Mouse (Mus musculus): ENCODE measurements around the gene Copz2. TPM values are rescaled to one million over a fixed set of nuclear protein-coding genes. Genes with fewer than 3 reads are reported as not detected.
"Not testable (repeated sequence)": the region's sequence is repeated elsewhere in the genome, so short reads cannot be mapped to it uniquely, and the experiment has no call there.

The Copz2 gene
- polyA plus RNA-seq, 1 experiment from 2014 or later: 20.0 TPM

DNA sequence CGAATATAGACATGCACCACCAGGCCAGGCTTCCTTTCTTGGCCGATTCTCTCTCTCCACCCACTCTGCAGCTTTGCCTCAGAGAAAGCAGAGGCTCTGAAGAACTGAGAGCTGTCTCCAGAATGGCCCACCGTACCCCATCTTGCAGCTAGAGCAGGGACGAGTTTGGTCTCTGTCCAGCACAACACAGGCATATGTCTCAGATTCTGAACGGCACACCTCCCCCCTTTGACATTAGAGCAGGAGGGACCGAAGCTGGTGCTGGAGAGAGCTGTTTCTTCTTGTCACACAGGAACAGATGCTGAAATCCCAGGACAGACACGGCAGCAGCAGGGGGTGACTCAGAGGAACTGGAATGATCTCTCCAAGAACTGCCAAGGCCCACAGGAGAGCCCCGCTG lies 9.4 kb upstream of the Copz2 start:
- Histone ChIP-seq H3K27me3 (peaks cover 10% of the 10 kb centered on the region; the same call in 1 of the 2 replicates), H3K9me3 (replicated peaks) (no peaks in the 10 kb centered on the region), H3K9ac (no peak overlapping the region), H3K4me2 (no peak overlapping the region), H3K27ac (no peak overlapping the region), H3K4me3 (replicated peaks) (no peak overlapping the region), H3K36me3 (no peaks in the 10 kb centered on the region), H3K4me1 (replicated peaks) (0 out of 2 replicates have a peak, but pooled peaks cover 4% of the 10 kb centered on the region)
- ATAC-seq (ENCODE audit: low read depth) (no peak), DNase-seq (no peak)
- WGBS (ENCODE audit: insufficient replicate concordance): 51% methylated on average over 8 of the region's 8 CpGs

DNA sequence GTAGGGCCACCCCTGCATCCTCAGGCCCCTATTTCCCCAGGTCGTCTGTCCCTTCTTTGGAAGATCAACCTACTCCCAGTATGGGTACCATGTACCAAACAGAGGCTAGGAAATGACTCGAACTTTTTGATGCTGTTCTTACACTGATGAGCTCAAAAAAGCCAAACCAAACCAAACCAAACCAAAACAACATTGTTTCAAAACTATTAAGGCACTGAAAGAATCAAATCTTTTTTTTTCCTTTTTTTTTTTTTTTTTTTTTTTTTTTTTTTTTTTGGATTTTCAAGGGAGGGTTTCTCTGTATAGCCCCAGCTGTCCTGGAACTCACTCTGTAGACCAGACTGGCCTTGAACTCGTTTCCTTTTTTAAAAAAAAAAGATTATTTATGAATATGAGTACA lies 6.0 kb upstream of the Copz2 start:
- H3K4me2 ChIP-seq: no peak overlapping the region
- H3K4me1 ChIP-seq (replicated peaks): no peaks in the 10 kb centered on the region
- H3K36me3 ChIP-seq: no peaks in the 10 kb centered on the region
- no peaks in the 10 kb centered on the region for H3K9me3 ChIP-seq (replicated peaks)
- H3K27me3 ChIP-seq: peaks cover 9% of the 10 kb centered on the region; the same call in 1 of the 2 replicates
- no peak overlapping the region for H3K4me3 ChIP-seq (replicated peaks)
- no peak for ATAC-seq (ENCODE audit: low read depth)
- DNase-seq: no peak
- WGBS (ENCODE audit: insufficient replicate concordance): 39% methylated on average over 3 of the region's 3 CpGs
- H3K9ac ChIP-seq: no peak overlapping the region
- H3K27ac ChIP-seq: no peak overlapping the region

DNA sequence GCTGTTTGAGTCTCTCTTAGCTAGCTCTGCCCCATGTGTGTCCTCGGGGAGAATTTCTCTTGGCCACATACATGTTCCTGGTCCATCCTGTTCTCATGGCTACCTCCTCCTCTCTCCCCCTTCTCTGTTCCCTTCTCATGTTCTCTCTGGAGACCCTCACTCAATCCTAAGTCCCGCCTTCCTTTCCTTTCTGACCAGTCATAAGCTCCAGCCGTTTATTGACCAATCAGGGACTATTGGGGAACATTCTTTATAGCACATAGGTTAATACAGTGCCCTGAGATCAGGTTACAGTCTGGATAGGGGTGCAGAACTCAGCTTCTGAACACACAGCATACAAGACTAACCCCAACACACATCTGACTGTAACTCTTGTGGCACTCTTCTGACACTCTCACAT lies 2.4 kb upstream of the Copz2 start:
- H3K9ac ChIP-seq: no peak overlapping the region
- peaks cover 15% of the 10 kb centered on the region for H3K4me1 ChIP-seq (replicated peaks)
- no peaks in the 10 kb centered on the region for H3K9me3 ChIP-seq (replicated peaks)
- WGBS (ENCODE audit: insufficient replicate concordance): 44% methylated on average over 3 of the region's 3 CpGs
- ATAC-seq (ENCODE audit: low read depth): no peak
- no peak overlapping the region for H3K27ac ChIP-seq
- H3K4me2 ChIP-seq: no peak overlapping the region
- no peak overlapping the region for H3K4me3 ChIP-seq (replicated peaks)
- H3K36me3 ChIP-seq: no peaks in the 10 kb centered on the region
- DNase-seq: no peak
- H3K27me3 ChIP-seq: peaks cover 26% of the 10 kb centered on the region

DNA sequence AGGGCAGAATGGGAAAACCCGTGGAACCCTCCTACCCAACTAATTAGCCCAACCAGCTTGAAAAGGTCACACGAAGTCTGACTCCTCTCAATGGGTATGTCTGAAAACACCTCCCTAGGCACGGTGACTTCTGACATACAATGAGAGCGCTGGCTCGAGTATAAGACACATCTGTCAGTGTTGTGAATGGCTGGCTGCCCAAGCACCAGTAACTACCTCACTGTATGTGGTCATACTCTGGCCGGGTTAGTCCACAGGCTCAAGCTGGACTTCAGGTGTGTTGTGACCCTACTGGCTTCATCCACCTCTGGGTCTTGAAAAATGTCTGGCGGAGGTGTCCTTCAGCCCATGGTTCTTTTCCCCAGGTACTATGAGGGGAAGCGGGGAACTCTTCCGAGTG lies 976 bp upstream of the Copz2 start:
- Histone ChIP-seq H3K27ac (no peak overlapping the region), H3K9ac (no peak overlapping the region), H3K9me3 (replicated peaks) (no peaks in the 10 kb centered on the region), H3K4me3 (replicated peaks) (no peak overlapping the region), H3K4me1 (replicated peaks) (peaks cover 15% of the 10 kb centered on the region), H3K4me2 (no peak overlapping the region), H3K36me3 (no peaks in the 10 kb centered on the region), H3K27me3 (peaks cover 28% of the 10 kb centered on the region)
- 65% methylated on average over 9 of the region's 9 CpGs for WGBS (ENCODE audit: insufficient replicate concordance)
- no peak for ATAC-seq (ENCODE audit: low read depth)
- DNase-seq: no peak

DNA sequence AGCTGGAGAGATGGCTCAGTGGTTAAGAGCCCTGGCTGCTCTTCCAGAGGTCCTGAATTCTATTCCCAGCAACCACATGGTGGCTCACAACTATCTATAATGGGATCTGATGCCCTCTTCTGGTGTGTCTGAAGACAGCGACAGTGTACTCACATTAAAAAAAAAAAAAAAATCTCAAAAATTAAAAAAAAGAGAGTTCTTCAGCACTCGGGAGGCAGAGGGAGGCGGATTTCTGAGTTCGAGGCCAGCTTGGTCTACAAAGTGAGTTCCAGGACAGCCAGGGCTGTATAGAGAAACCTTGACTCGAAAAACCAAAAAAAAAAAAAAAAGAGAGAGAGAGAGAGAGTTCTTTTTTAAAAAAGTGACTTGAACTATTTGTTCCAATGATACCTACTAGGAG lies 525 bp upstream of the Copz2 start:
- WGBS (ENCODE audit: insufficient replicate concordance): 46% methylated on average over 5 of the region's 5 CpGs

DNA sequence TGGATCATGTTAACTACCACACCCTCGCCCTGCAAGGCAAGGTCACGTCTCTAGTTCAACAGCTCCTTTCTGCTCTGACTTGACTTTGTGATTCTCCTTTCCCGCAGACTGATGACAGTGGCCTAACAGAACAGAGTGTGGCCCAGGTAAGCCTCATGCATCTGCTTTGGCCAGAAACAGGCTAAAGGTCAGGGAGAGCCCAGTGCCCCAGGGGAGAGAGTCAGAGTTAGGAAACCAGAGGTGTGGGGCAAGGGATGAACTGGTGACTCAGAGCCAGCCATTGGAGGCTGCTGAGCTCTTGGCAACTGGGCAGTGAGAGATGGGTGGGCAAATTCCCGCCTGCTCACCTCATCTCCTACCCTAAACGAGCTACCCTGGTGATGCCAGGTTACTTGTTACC lies 7.8 kb downstream of the Copz2 start:
- no peak overlapping the region for H3K4me2 ChIP-seq
- H3K27me3 ChIP-seq: peaks cover 3% of the 10 kb centered on the region; the same call in 1 of the 2 replicates
- peaks cover 15% of the 10 kb centered on the region for H3K4me1 ChIP-seq (replicated peaks)
- no peak overlapping the region for H3K4me3 ChIP-seq (replicated peaks)
- no peak overlapping the region for H3K27ac ChIP-seq
- ATAC-seq (ENCODE audit: low read depth) (no peak), DNase-seq (no peak)
- no peaks in the 10 kb centered on the region for H3K36me3 ChIP-seq
- no peaks in the 10 kb centered on the region for H3K9me3 ChIP-seq (replicated peaks)
- no peak overlapping the region for H3K9ac ChIP-seq
- 68% methylated on average over 5 of the region's 5 CpGs for WGBS (ENCODE audit: insufficient replicate concordance)

More for the DNA sequence above, 525 bp upstream of the Copz2 start:
- Histone ChIP-seq H3K4me3 (replicated peaks) (peak overlapping the region; percentile 63; the same call in 1 of the 2 replicates), H3K4me1 (replicated peaks) (peaks cover 15% of the 10 kb centered on the region), H3K27me3 (peaks cover 28% of the 10 kb centered on the region), H3K4me2 (peak overlapping the region; percentile 71)
- not testable (repeated sequence) for H3K27ac ChIP-seq; ATAC-seq (ENCODE audit: low read depth); H3K9me3 ChIP-seq (replicated peaks); DNase-seq; H3K36me3 ChIP-seq; H3K9ac ChIP-seq

DNA sequence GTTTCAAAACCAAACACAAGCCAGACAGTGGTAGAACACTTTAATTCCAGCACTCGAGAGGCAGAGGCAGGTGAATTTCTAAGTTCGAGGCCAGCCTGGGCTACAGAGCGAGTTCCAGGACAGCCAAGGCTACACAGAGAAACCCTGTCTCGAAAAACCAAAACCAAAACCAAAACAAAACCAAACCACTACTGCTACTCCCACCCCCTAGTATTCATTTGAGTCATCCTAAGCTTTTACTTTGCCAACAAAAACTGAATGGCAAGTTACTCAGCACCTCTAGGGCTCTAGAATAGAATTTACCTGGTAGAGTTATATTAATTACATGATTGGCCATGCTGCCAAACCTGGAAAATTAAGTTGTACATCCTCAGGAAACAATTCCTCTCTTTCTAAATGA lies 10.0 kb downstream of the Copz2 start:
- H3K27ac ChIP-seq: no peak overlapping the region
- peaks cover 15% of the 10 kb centered on the region for H3K4me1 ChIP-seq (replicated peaks)
- ATAC-seq (ENCODE audit: low read depth) (no peak), DNase-seq (no peak)
- H3K9me3 ChIP-seq (replicated peaks): no peaks in the 10 kb centered on the region
- no peak overlapping the region for H3K9ac ChIP-seq
- 67% methylated on average over 4 of the region's 4 CpGs for WGBS (ENCODE audit: insufficient replicate concordance)
- H3K36me3 ChIP-seq: no peaks in the 10 kb centered on the region
- H3K4me2 ChIP-seq: no peak overlapping the region
- peaks cover 20% of the 10 kb centered on the region for H3K27me3 ChIP-seq
- no peak overlapping the region for H3K4me3 ChIP-seq (replicated peaks)

DNA sequence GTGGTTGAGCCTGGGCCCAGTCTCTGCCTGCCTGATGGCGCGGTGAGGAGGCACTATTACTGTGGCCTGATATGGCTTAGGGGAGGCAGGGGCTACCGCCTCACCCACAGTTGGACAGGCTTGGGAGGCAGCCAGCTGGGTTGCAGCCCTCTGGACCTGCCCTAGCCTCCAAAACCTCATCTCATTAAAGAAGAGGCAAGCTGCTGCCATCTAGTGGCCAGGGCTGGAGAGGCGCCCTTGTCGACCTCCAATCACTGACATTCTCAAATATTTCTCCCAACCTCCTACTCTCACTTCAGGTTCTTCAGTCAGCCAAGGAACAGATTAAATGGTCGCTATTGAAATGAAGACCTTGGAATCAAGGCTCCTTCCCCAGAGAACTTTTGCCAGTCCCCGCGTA lies 10.9 kb downstream of the Copz2 start:
- H3K4me1 ChIP-seq (replicated peaks): peaks cover 15% of the 10 kb centered on the region
- H3K27me3 ChIP-seq: peaks cover 20% of the 10 kb centered on the region
- DNase-seq: peak; percentile 56
- ATAC-seq (ENCODE audit: low read depth): 0 out of 2 replicates have a peak, but pooled peaks have one; percentile 34
- H3K4me2 ChIP-seq: no peak overlapping the region
- no peak overlapping the region for H3K9ac ChIP-seq
- H3K4me3 ChIP-seq (replicated peaks): no peak overlapping the region
- no peak overlapping the region for H3K27ac ChIP-seq
- WGBS (ENCODE audit: insufficient replicate concordance): 10% methylated on average over 8 of the region's 8 CpGs
- no peaks in the 10 kb centered on the region for H3K9me3 ChIP-seq (replicated peaks)
- H3K36me3 ChIP-seq: no peaks in the 10 kb centered on the region

DNA sequence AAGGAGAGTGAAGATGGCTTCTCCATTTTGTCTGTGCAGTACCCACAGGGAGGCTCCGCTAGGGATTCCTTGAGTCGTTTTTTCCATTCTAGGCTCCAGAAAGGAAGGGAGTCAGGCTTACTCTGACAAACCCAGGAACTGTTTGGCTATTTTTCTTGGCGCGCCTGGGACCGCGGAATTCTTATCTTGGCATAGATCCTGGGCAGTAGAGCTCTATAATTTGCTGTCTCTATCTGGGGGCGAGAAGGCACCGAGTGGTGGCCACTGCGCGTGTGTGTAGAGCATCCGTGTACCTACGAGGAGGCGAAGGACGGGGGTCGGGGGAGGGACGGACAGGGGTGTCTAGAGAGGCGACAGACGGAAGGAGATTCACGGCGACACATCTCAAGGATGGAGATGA lies 11.8 kb downstream of the Copz2 start:
- H3K27ac ChIP-seq: no peak overlapping the region
- no peak for DNase-seq

DNA sequence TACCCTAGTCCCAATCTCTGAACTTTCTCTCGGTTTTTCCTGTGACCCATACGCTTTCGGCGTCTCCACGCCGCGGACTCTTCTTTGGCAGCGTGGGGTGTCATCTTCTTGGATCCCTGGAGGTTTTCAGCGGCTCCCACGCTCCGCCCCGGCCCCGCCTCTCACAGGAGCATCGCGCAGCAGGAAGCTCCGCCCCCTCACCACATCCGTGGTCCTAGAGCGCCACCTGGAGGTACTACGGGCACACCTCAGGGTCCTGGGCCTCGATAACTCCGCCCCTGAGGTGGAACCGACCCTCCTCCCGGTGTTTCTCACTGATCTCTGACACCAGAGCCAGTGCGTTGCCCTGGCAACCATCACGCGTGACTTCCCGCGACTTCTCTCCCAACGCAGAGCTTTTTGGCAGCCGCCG lies 12.2 kb downstream of the Copz2 start:
- no peaks in the 10 kb centered on the region for H3K9me3 ChIP-seq (replicated peaks)
- H3K4me2 ChIP-seq: peak overlapping the region; percentile 74
- H3K27ac ChIP-seq: no peak overlapping the region
- DNase-seq: peak; percentile 88
- H3K27me3 ChIP-seq: peaks cover 24% of the 10 kb centered on the region
- peak; percentile 86 for ATAC-seq (ENCODE audit: low read depth)
- peak overlapping the region; percentile 42; the same call in 1 of the 2 replicates for H3K9ac ChIP-seq
- peak overlapping the region; percentile 50 for H3K4me3 ChIP-seq (replicated peaks)
- no peaks in the 10 kb centered on the region for H3K36me3 ChIP-seq
- H3K4me1 ChIP-seq (replicated peaks): peaks cover 15% of the 10 kb centered on the region
- WGBS (ENCODE audit: insufficient replicate concordance): under 1% methylated on average over 31 of the region's 31 CpGs

More for the DNA sequence above, 11.8 kb downstream of the Copz2 start:
- peak; percentile 18 for ATAC-seq (ENCODE audit: low read depth)
- Histone ChIP-seq H3K4me3 (replicated peaks) (peak overlapping the region; percentile 50), H3K36me3 (no peaks in the 10 kb centered on the region), H3K4me1 (replicated peaks) (peaks cover 15% of the 10 kb centered on the region), H3K4me2 (peak overlapping the region; percentile 74), H3K9me3 (replicated peaks) (no peaks in the 10 kb centered on the region), H3K27me3 (peaks cover 21% of the 10 kb centered on the region), H3K9ac (peak overlapping the region; percentile 42; the same call in 1 of the 2 replicates)
- WGBS (ENCODE audit: insufficient replicate concordance): 2% methylated on average over 20 of the region's 20 CpGs

DNA sequence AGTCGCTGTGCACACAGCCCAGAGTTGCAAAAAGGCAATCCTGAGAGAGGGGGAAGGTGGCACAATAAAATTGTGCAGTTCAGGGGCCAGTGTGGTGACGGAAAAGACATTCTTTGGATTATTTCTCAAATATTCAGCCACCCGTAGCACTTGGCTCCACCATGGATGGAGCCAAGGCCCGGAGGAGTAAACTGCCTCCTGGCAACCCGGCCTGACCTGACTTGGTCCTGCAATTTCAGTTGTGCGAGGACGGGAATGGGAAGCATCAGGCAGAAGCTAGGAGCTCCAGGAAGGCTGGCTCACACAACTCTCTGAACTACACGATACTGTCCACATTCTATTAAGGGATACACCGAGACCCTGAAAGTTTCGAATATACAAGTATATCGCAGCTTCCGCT lies 12.9 kb downstream of the Copz2 start:
- H3K4me3 ChIP-seq (replicated peaks): no peak overlapping the region
- H3K9ac ChIP-seq: no peak overlapping the region
- no peak for DNase-seq
- H3K4me2 ChIP-seq: peak overlapping the region; percentile 74; the same call in 1 of the 2 replicates
- H3K27me3 ChIP-seq: peaks cover 24% of the 10 kb centered on the region
- no peak for ATAC-seq (ENCODE audit: low read depth)
- no peaks in the 10 kb centered on the region for H3K9me3 ChIP-seq (replicated peaks)
- 83% methylated on average over 12 of the region's 12 CpGs for WGBS (ENCODE audit: insufficient replicate concordance)
- H3K4me1 ChIP-seq (replicated peaks): peaks cover 15% of the 10 kb centered on the region
- no peaks in the 10 kb centered on the region for H3K36me3 ChIP-seq
- no peak overlapping the region for H3K27ac ChIP-seq

DNA sequence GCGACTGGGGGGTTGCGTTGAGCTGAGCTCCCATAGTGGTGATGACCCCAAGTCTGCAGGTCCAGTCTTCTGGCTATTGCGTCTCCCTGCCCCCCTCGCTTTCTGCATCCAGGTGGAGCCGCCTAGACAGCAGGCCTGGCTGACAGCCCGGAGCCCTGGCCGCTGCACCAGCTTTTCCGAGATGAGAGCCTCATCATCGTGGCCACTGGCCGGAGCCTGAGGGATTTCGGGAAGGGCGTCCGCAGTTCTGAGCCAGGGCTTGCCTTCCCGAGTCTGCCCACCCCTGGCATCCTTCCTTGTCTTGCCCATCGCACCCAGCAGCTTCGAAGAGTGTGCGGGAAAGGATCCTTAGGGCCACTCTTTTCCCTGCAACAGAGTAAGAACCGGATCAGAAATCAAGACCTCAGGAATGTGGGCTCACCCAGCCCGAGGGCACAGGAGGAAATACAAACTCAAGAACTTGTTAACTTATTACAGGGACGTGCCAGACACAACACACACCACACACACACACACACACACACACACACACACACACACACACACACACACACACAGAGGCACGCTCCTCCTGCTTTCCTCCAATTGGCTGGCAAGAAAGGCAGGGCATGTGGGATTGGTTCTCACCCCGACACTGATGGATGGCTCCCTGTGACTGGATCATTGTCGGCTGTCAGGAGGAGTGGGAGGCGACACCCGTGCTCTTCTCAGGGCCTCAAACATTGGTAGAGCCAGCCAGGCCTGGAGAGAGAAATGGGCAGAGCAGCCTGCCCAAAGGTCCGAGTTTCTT lies 13.7 kb downstream of the Copz2 start:
- DNase-seq (no peak), ATAC-seq (ENCODE audit: low read depth) (no peak)
- Histone ChIP-seq H3K4me2 (no peak overlapping the region), H3K36me3 (no peaks in the 10 kb centered on the region), H3K27ac (no peak overlapping the region), H3K4me3 (replicated peaks) (no peak overlapping the region), H3K4me1 (replicated peaks) (peaks cover 15% of the 10 kb centered on the region), H3K9me3 (replicated peaks) (no peaks in the 10 kb centered on the region), H3K9ac (no peak overlapping the region), H3K27me3 (peaks cover 24% of the 10 kb centered on the region)
- 37% methylated on average over 26 of the region's 26 CpGs for WGBS (ENCODE audit: insufficient replicate concordance)
